Mouse (Mus musculus): ENCODE results near the gene Psmc2. TPM values are rescaled to one million over a fixed set of nuclear protein-coding genes. Genes with fewer than 3 reads are reported as not detected.

The Psmc2 gene
- polyA plus RNA-seq, 1 experiment from 2014 or later = 195 TPM

GRCm38 (mm10) chr5:21802907-21803306, 17.8 kb downstream of the Psmc2 start:
- ATAC-seq (ENCODE audit: low FRiP score, low TSS enrichment) = no peak
- H3K27me3 ChIP-seq (ENCODE audit: insufficient read depth, low read length) = no peaks in the 10 kb centered on the region
- H3K9me3 ChIP-seq (ENCODE audit: low read length) = no peaks in the 10 kb centered on the region
- WGBS = 70% methylated on average over 9 of the region's 9 CpGs
- H3K4me2 ChIP-seq (replicated peaks; ENCODE audit: low read depth, low read length) = no peak overlapping the region
- no peak overlapping the region for H3K9ac ChIP-seq (replicated peaks; ENCODE audit: low read length)
- H3K4me1 ChIP-seq (ENCODE audit: insufficient read depth, low read length) = no peaks in the 10 kb centered on the region
- H3K27ac ChIP-seq (ENCODE audit: low read length) = no peak overlapping the region
- peaks cover 51% of the 10 kb centered on the region for H3K36me3 ChIP-seq (ENCODE audit: insufficient read depth, low read length)
- H3K4me3 ChIP-seq (ENCODE audit: low read length) = no peak overlapping the region

GRCm38 (mm10) chr5:21803691-21804188, 18.7 kb downstream of the Psmc2 start:
- H3K4me2 ChIP-seq (replicated peaks; ENCODE audit: low read depth, low read length) = no peak overlapping the region
- no peak overlapping the region for H3K4me3 ChIP-seq (ENCODE audit: low read length)
- H3K4me1 ChIP-seq (ENCODE audit: insufficient read depth, low read length) = no peaks in the 10 kb centered on the region
- no peak for ATAC-seq (ENCODE audit: low FRiP score, low TSS enrichment)
- no peak overlapping the region for H3K27ac ChIP-seq (ENCODE audit: low read length)
- H3K9me3 ChIP-seq (ENCODE audit: low read length) = no peaks in the 10 kb centered on the region
- 93% methylated on average over 12 of the region's 12 CpGs for WGBS
- H3K27me3 ChIP-seq (ENCODE audit: insufficient read depth, low read length) = no peaks in the 10 kb centered on the region
- no peak overlapping the region for H3K9ac ChIP-seq (replicated peaks; ENCODE audit: low read length)
- H3K36me3 ChIP-seq (ENCODE audit: insufficient read depth, low read length) = peaks cover 47% of the 10 kb centered on the region

GRCm38 (mm10) chr5:21804837-21805236, 19.8 kb downstream of the Psmc2 start:
- H3K9ac ChIP-seq (replicated peaks; ENCODE audit: low read length) = no peak overlapping the region
- H3K27ac ChIP-seq (ENCODE audit: low read length) = no peak overlapping the region
- WGBS = 81% methylated on average over 4 of the region's 4 CpGs
- no peak overlapping the region for H3K4me3 ChIP-seq (ENCODE audit: low read length)
- no peak for ATAC-seq (ENCODE audit: low FRiP score, low TSS enrichment)
- no peaks in the 10 kb centered on the region for H3K27me3 ChIP-seq (ENCODE audit: insufficient read depth, low read length)
- peaks cover 38% of the 10 kb centered on the region for H3K36me3 ChIP-seq (ENCODE audit: insufficient read depth, low read length)
- no peak overlapping the region for H3K4me2 ChIP-seq (replicated peaks; ENCODE audit: low read depth, low read length)
- no peaks in the 10 kb centered on the region for H3K9me3 ChIP-seq (ENCODE audit: low read length)
- no peaks in the 10 kb centered on the region for H3K4me1 ChIP-seq (ENCODE audit: insufficient read depth, low read length)

GRCm38 (mm10) chr5:21810924-21811323, 25.8 kb downstream of the Psmc2 start:
- H3K36me3 ChIP-seq (ENCODE audit: insufficient read depth, low read length) = no peaks in the 10 kb centered on the region
- no peaks in the 10 kb centered on the region for H3K27me3 ChIP-seq (ENCODE audit: insufficient read depth, low read length)
- WGBS = 79% methylated on average over 10 of the region's 10 CpGs
- H3K4me1 ChIP-seq (ENCODE audit: insufficient read depth, low read length) = no peaks in the 10 kb centered on the region
- no peak overlapping the region for H3K4me3 ChIP-seq (ENCODE audit: low read length)
- no peaks in the 10 kb centered on the region for H3K9me3 ChIP-seq (ENCODE audit: low read length)
- no peak overlapping the region for H3K9ac ChIP-seq (replicated peaks; ENCODE audit: low read length)
- H3K4me2 ChIP-seq (replicated peaks; ENCODE audit: low read depth, low read length) = no peak overlapping the region
- ATAC-seq (ENCODE audit: low FRiP score, low TSS enrichment) = no peak
- H3K27ac ChIP-seq (ENCODE audit: low read length) = no peak overlapping the region

- H3K9me3 ChIP-seq (ENCODE audit: low read length) = no peaks in the 10 kb centered on the region
- no peak for ATAC-seq (ENCODE audit: low FRiP score, low TSS enrichment)
Observed at GRCm38 (mm10) chr5:21813994-21814393, 28.9 kb downstream of the Psmc2 start.

GRCm38 (mm10) chr5:21826370-21826769, 41.3 kb downstream of the Psmc2 start:
- H3K4me1 ChIP-seq (ENCODE audit: insufficient read depth, low read length) = no peaks in the 10 kb centered on the region
- 31% methylated on average over 7 of the region's 7 CpGs for WGBS
- H3K9me3 ChIP-seq (ENCODE audit: low read length) = no peaks in the 10 kb centered on the region
- no peak for ATAC-seq (ENCODE audit: low FRiP score, low TSS enrichment)
- H3K36me3 ChIP-seq (ENCODE audit: insufficient read depth, low read length) = no peaks in the 10 kb centered on the region
- H3K4me3 ChIP-seq (ENCODE audit: low read length) = no peak overlapping the region
- no peaks in the 10 kb centered on the region for H3K27me3 ChIP-seq (ENCODE audit: insufficient read depth, low read length)
- H3K9ac ChIP-seq (replicated peaks; ENCODE audit: low read length) = no peak overlapping the region
- H3K4me2 ChIP-seq (replicated peaks; ENCODE audit: low read depth, low read length) = no peak overlapping the region
- no peak overlapping the region for H3K27ac ChIP-seq (ENCODE audit: low read length)

More at GRCm38 (mm10) chr5:21813994-21814393, 28.9 kb downstream of the Psmc2 start:
- no peaks in the 10 kb centered on the region for H3K4me1 ChIP-seq (ENCODE audit: insufficient read depth, low read length)
- no peak overlapping the region for H3K27ac ChIP-seq (ENCODE audit: low read length)
- WGBS = 53% methylated on average over 1 of the region's 1 CpGs
- H3K9ac ChIP-seq (replicated peaks; ENCODE audit: low read length) = no peak overlapping the region
- no peak overlapping the region for H3K4me2 ChIP-seq (replicated peaks; ENCODE audit: low read depth, low read length)
- H3K36me3 ChIP-seq (ENCODE audit: insufficient read depth, low read length) = no peaks in the 10 kb centered on the region
- no peak overlapping the region for H3K4me3 ChIP-seq (ENCODE audit: low read length)
- H3K27me3 ChIP-seq (ENCODE audit: insufficient read depth, low read length) = no peaks in the 10 kb centered on the region

GRCm38 (mm10) chr5:21827643-21828042, 42.6 kb downstream of the Psmc2 start:
- no peaks in the 10 kb centered on the region for H3K36me3 ChIP-seq (ENCODE audit: insufficient read depth, low read length)
- no peaks in the 10 kb centered on the region for H3K9me3 ChIP-seq (ENCODE audit: low read length)
- H3K4me2 ChIP-seq (replicated peaks; ENCODE audit: low read depth, low read length) = no peak overlapping the region
- H3K27ac ChIP-seq (ENCODE audit: low read length) = no peak overlapping the region
- H3K9ac ChIP-seq (replicated peaks; ENCODE audit: low read length) = no peak overlapping the region
- H3K4me3 ChIP-seq (ENCODE audit: low read length) = no peak overlapping the region
- H3K27me3 ChIP-seq (ENCODE audit: insufficient read depth, low read length) = no peaks in the 10 kb centered on the region
- WGBS = 17% methylated on average over 6 of the region's 6 CpGs
- H3K4me1 ChIP-seq (ENCODE audit: insufficient read depth, low read length) = no peaks in the 10 kb centered on the region
- peak; percentile 73; the same call in 1 of the 2 replicates for ATAC-seq (ENCODE audit: low FRiP score, low TSS enrichment)

- no peak overlapping the region for H3K9ac ChIP-seq (replicated peaks; ENCODE audit: low read length)
- no peak overlapping the region for H3K4me2 ChIP-seq (replicated peaks; ENCODE audit: low read depth, low read length)
- H3K27ac ChIP-seq (ENCODE audit: low read length) = no peak overlapping the region
- H3K4me3 ChIP-seq (ENCODE audit: low read length) = no peak overlapping the region
- no peaks in the 10 kb centered on the region for H3K27me3 ChIP-seq (ENCODE audit: insufficient read depth, low read length)
- H3K4me1 ChIP-seq (ENCODE audit: insufficient read depth, low read length) = no peaks in the 10 kb centered on the region
- WGBS = 77% methylated on average over 4 of the region's 4 CpGs
- no peaks in the 10 kb centered on the region for H3K9me3 ChIP-seq (ENCODE audit: low read length)
- H3K36me3 ChIP-seq (ENCODE audit: insufficient read depth, low read length) = no peaks in the 10 kb centered on the region
- ATAC-seq (ENCODE audit: low FRiP score, low TSS enrichment) = no peak
Observed at GRCm38 (mm10) chr5:21828855-21829254, 43.8 kb downstream of the Psmc2 start.

GRCm38 (mm10) chr5:21831761-21832160, 46.7 kb downstream of the Psmc2 start:
- Histone ChIP-seq H3K27ac (ENCODE audit: low read length) (no peak overlapping the region), H3K27me3 (ENCODE audit: insufficient read depth, low read length) (no peaks in the 10 kb centered on the region), H3K9me3 (ENCODE audit: low read length) (no peaks in the 10 kb centered on the region), H3K36me3 (ENCODE audit: insufficient read depth, low read length) (no peaks in the 10 kb centered on the region), H3K4me1 (ENCODE audit: insufficient read depth, low read length) (no peaks in the 10 kb centered on the region), H3K4me2 (replicated peaks; ENCODE audit: low read depth, low read length) (no peak overlapping the region), H3K9ac (replicated peaks; ENCODE audit: low read length) (no peak overlapping the region), H3K4me3 (ENCODE audit: low read length) (no peak overlapping the region)
- no peak for ATAC-seq (ENCODE audit: low FRiP score, low TSS enrichment)
- WGBS = 70% methylated on average over 3 of the region's 3 CpGs

- no peaks in the 10 kb centered on the region for H3K9me3 ChIP-seq (ENCODE audit: low read length)
- H3K27me3 ChIP-seq (ENCODE audit: insufficient read depth, low read length) = no peaks in the 10 kb centered on the region
- ATAC-seq (ENCODE audit: low FRiP score, low TSS enrichment) = no peak
- no peak overlapping the region for H3K4me2 ChIP-seq (replicated peaks; ENCODE audit: low read depth, low read length)
- no peaks in the 10 kb centered on the region for H3K4me1 ChIP-seq (ENCODE audit: insufficient read depth, low read length)
- no peaks in the 10 kb centered on the region for H3K36me3 ChIP-seq (ENCODE audit: insufficient read depth, low read length)
- no peak overlapping the region for H3K4me3 ChIP-seq (ENCODE audit: low read length)
- H3K9ac ChIP-seq (replicated peaks; ENCODE audit: low read length) = no peak overlapping the region
- WGBS = 66% methylated on average over 4 of the region's 4 CpGs
- H3K27ac ChIP-seq (ENCODE audit: low read length) = no peak overlapping the region
Observed at GRCm38 (mm10) chr5:21844676-21845075, 59.6 kb downstream of the Psmc2 start.
